Comparison of ENCODE assay signal across 25 mouse cellular contexts in genomic region chr7:99592669-99593068, GRCm38 (mm10). TPM values are rescaled to one million over a fixed set of nuclear protein-coding genes. Genes with fewer than 3 reads are reported as not detected.
DNase-seq lines count a peak whose midpoint lies in the region; ATAC-seq lines count a peak whose summit lies in the region.
"Had no signal": no experiment of that assay in that cellular context is flagged by ENCODE, and none has a peak within 500 bp of the region (broad histone marks: within the 10 kb centered on the region; RNA-seq: fewer than 3 reads in every experiment).

No protein-coding gene starts in this region.

- H3K27ac ChIP-seq in heart, embryonic 12.5 days (ENCODE audit: poor library complexity, severe bottlenecking), result no peak overlapping the region
- H3K27ac ChIP-seq in liver, embryonic 12.5 days, result peak overlapping the region; percentile 100
- H3K27ac ChIP-seq: embryonic facial prominence, embryonic 15.5 days; hindbrain, embryonic 15.5 days; intestine, embryonic 15.5 days; left cerebral cortex, adult 2 months; limb, embryonic 10.5 days had no signal

- H3K27me3 ChIP-seq in heart, embryonic 12.5 days (replicated peaks), result no peaks in the 10 kb centered on the region
- H3K27me3 ChIP-seq in liver, embryonic 12.5 days (replicated peaks), result no peaks in the 10 kb centered on the region
- H3K27me3 ChIP-seq: CH12.LX; embryonic facial prominence, embryonic 15.5 days; hindbrain, embryonic 15.5 days; intestine, embryonic 15.5 days had no signal

- peaks cover 67% of the 10 kb centered on the region for H3K36me3 ChIP-seq in heart, embryonic 12.5 days
- H3K36me3 ChIP-seq in liver, embryonic 12.5 days, result peaks cover 79% of the 10 kb centered on the region

- peak; percentile 35; the same call in 1 of the 2 replicates for ATAC-seq in heart, embryonic 12.5 days (ENCODE audit: insufficient number of reproducible peaks, low FRiP score)
- ATAC-seq in liver, embryonic 12.5 days, result peak; percentile 74
- ATAC-seq: forebrain, embryonic 14.5 days; intestine, embryonic 15.5 days; midbrain, embryonic 16.5 days had no signal

- 0 out of 2 replicates have a peak, but pooled peaks cover 6% of the 10 kb centered on the region for H3K4me1 ChIP-seq in heart, embryonic 12.5 days (replicated peaks)
- H3K4me1 ChIP-seq in liver, embryonic 12.5 days, result peaks cover 63% of the 10 kb centered on the region
- H3K4me1 ChIP-seq: embryonic facial prominence, embryonic 15.5 days; hindbrain, embryonic 15.5 days; intestine, embryonic 15.5 days had no signal

- H3K9ac ChIP-seq in heart, embryonic 12.5 days, result no peak overlapping the region
- H3K9ac ChIP-seq in liver, embryonic 12.5 days, result peak overlapping the region; percentile 95
- H3K9ac ChIP-seq: embryonic facial prominence, embryonic 15.5 days; hindbrain, embryonic 15.5 days; intestine, embryonic 15.5 days had no signal

- no peak overlapping the region for H3K4me2 ChIP-seq in heart, embryonic 12.5 days
- peak overlapping the region; percentile 90 for H3K4me2 ChIP-seq in liver, embryonic 12.5 days
- H3K4me2 ChIP-seq: embryonic facial prominence, embryonic 15.5 days; hindbrain, embryonic 15.5 days; intestine, embryonic 15.5 days had no signal

- no peak for DNase-seq in heart, adult 8-10 months (ENCODE audit: low spot score)
- peak; percentile 72 for DNase-seq in c-Kit-positive CD71-positive TER-119-negative erythroid progenitor cells, embryonic 14.5 days (ENCODE audit: low read depth)
- DNase-seq in yolk sac, embryonic 10.5 days (ENCODE audit: low spot score), result peak; percentile 21
- no peak for DNase-seq in urinary bladder, postnatal 14 days (ENCODE audit: low spot score)
- DNase-seq in left cerebral cortex, adult 8-10 months (ENCODE audit: low spot score in 2 of 2), result no peak
- DNase-seq: cerebellum, adult 11 months; cerebellum, postnatal 10 days; gastrocnemius, postnatal 36 days; heart, postnatal 4 days; kidney, adult 9 months; kidney, postnatal 25 days; lung, adult 18-20 months; right cerebral cortex, postnatal 4 days; thymus, postnatal 4 days had no signal

- no peaks in the 10 kb centered on the region for H3K9me3 ChIP-seq in heart, embryonic 12.5 days (replicated peaks)
- H3K9me3 ChIP-seq in liver, embryonic 12.5 days (replicated peaks), result no peaks in the 10 kb centered on the region
- H3K9me3 ChIP-seq: embryonic facial prominence, embryonic 15.5 days; hindbrain, embryonic 15.5 days; intestine, embryonic 15.5 days; limb, embryonic 10.5 days had no signal

- WGBS in heart, embryonic 12.5 days, result 81% methylated on average over 3 of the region's 3 CpGs
- WGBS in liver, embryonic 12.5 days (ENCODE audit: insufficient replicate concordance), result 31% methylated on average over 3 of the region's 3 CpGs

- no peak overlapping the region for H3K4me3 ChIP-seq in heart, embryonic 12.5 days
- peak overlapping the region; percentile 79 for H3K4me3 ChIP-seq in liver, embryonic 12.5 days
- H3K4me3 ChIP-seq: embryonic facial prominence, embryonic 15.5 days; hindbrain, embryonic 15.5 days; intestine, embryonic 15.5 days; left cerebral cortex, adult 2 months; limb, embryonic 10.5 days had no signal

RNA-seq across cellular contexts. Expression of gene Tpbgl, which starts 34.2 kb away (rescaled TPM):
- 1.3 and 1.5 TPM in 2 replicates for polyA plus RNA-seq in heart, embryonic 12.5 days (2016; fragmentation: Nextera tagmentation; extraction: Ambion mirVana)
- 1 to 10 TPM; 2.8 to 3.4 (median 3.1) TPM for total RNA-seq in heart, adult 8-10 months (2022)
- polyA plus RNA-seq in liver, embryonic 12.5 days (2016; fragmentation: Nextera tagmentation; extraction: Ambion mirVana), result 0.31 and 0.42 TPM in 2 replicates
- total RNA-seq in left cerebral cortex, adult 8-10 months (2022), result 1 to 10 TPM; 3.8 to 6.5 (median 4.7) TPM
- total RNA-seq: neutrophil, adult 5-6 weeks had no signal
- polyA plus RNA-seq: limb, embryonic 10.5 days had no signal

RNA-seq across cellular contexts. Expression of gene Arrb1, which starts 57.4 kb away (rescaled TPM):
- 13.4 and 14.5 TPM in 2 replicates for polyA plus RNA-seq in heart, embryonic 12.5 days (2016; fragmentation: Nextera tagmentation; extraction: Ambion mirVana)
- 10 to 100 TPM; 16.2 to 28.4 (median 19.5) TPM for total RNA-seq in heart, adult 8-10 months (2022)
- polyA plus RNA-seq in liver, embryonic 12.5 days (2016; fragmentation: Nextera tagmentation; extraction: Ambion mirVana), result 134 and 136 TPM in 2 replicates
- total RNA-seq in left cerebral cortex, adult 8-10 months (2022), result 100 to 1,000 TPM; 168 to 199 (median 184) TPM

Comparison
In these comparisons a context has a peak if more than half of its experiments do, and no peak if none do; other contexts are left out.
1. DNase-seq: peak in c-Kit-positive CD71-positive TER-119-negative erythroid progenitor cells, embryonic 14.5 days (single experiment) and yolk sac, embryonic 10.5 days (single experiment); none in heart, adult 8-10 months (single experiment), urinary bladder, postnatal 14 days (single experiment) and left cerebral cortex, adult 8-10 months (0 of 2).
2. RNA of gene Arrb1, which starts 57.4 kb away (total RNA-seq): 168 to 199 TPM in left cerebral cortex, adult 8-10 months; 16.2 to 28.4 TPM in heart, adult 8-10 months; every median in the first group is over 4 times any median in the second.